Mouse (Mus musculus): ENCODE data around the gene Pla2g5. TPM values are rescaled to one million over a fixed set of nuclear protein-coding genes. Genes with fewer than 3 reads are reported as not detected.

Pla2g5 gene
- polyA plus RNA-seq (2017; shearing (Covaris generic)): not detected

GRCm38 (mm10) chr4:138863344-138863998, at the start of gene Pla2g5:
Gene Pla2g5 (minus strand): TSS chr4:138863482.

GRCm38 (mm10) chr4:138877731-138878130, 14.4 kb upstream of the Pla2g5 start, which contains the start of gene Pla2g2e:
Gene Pla2g2e (plus strand): TSS chr4:138877942.

GRCm38 (mm10) chr4:138873864-138874263, 10.6 kb upstream of the Pla2g5 start, which contains the start of gene Gm13030:
Gene Gm13030 (minus strand): TSS chr4:138873964.

GRCm38 (mm10) chr4:138775435-138775834, 87.8 kb downstream of the Pla2g5 start, which contains the start of gene Pla2g2d:
Gene Pla2g2d (plus strand): TSS chr4:138775735.

GRCm38 (mm10) chr4:138757416-138757815, 105.9 kb downstream of the Pla2g5 start, which contains the start of gene Pla2g2f:
Gene Pla2g2f (minus strand): TSS chr4:138757626.

Other genes with a start within 250 kb of the Pla2g5 start
- not detected for gene Vwa5b1, start 227.6 kb downstream of the Pla2g5 start, polyA plus RNA-seq (2017; shearing (Covaris generic))
- not detected for gene Pla2g2c, start 138.7 kb downstream of the Pla2g5 start, polyA plus RNA-seq (2017; shearing (Covaris generic))
- gene Ubxn10, start 126.3 kb downstream of the Pla2g5 start, polyA plus RNA-seq (2017; shearing (Covaris generic)): 0.43 TPM
- not detected for gene Pla2g2f, start 105.9 kb downstream of the Pla2g5 start, polyA plus RNA-seq (2017; shearing (Covaris generic))
- gene Pla2g2d, start 87.7 kb downstream of the Pla2g5 start, polyA plus RNA-seq (2017; shearing (Covaris generic)): 0.52 TPM
- gene Gm13030, start 10.5 kb upstream of the Pla2g5 start, polyA plus RNA-seq (2017; shearing (Covaris generic)): not detected
- gene Pla2g2e, start 14.5 kb upstream of the Pla2g5 start, polyA plus RNA-seq (2017; shearing (Covaris generic)): not detected
- 6.4 TPM for gene Otud3, start 50.5 kb upstream of the Pla2g5 start, polyA plus RNA-seq (2017; shearing (Covaris generic))
- not detected for gene Rnf186, start 103.6 kb upstream of the Pla2g5 start, polyA plus RNA-seq (2017; shearing (Covaris generic))
- 35.5 TPM for gene Tmco4, start 109.4 kb upstream of the Pla2g5 start, polyA plus RNA-seq (2017; shearing (Covaris generic))
- gene Htr6, start 212.1 kb upstream of the Pla2g5 start, polyA plus RNA-seq (2017; shearing (Covaris generic)): not detected
- not detected for gene Nbl1, start 229.5 kb upstream of the Pla2g5 start, polyA plus RNA-seq (2017; shearing (Covaris generic))